Mouse (Mus musculus) CH12.LX (cell line): ENCODE results near the gene Paqr5. TPM values are rescaled to one million over a fixed set of nuclear protein-coding genes. Genes with fewer than 3 reads are reported as not detected.

ENCODE experiments used
- DNase-seq: peaks from one replicate; pipeline ENCODE4 v3.0.0-alpha.2; 2013; ENCODE audit errors: extremely low read depth
- H3K27ac ChIP-seq: 2 replicates; pipeline ENCODE4 v1.5.1; 2012; ENCODE audit warnings: low read depth, mild to moderate bottlenecking, control low read depth, moderate library complexity; ENCODE audit not compliant: insufficient read depth
- H3K27me3 ChIP-seq: replicated peaks from 2 replicates; pipeline ENCODE3; 2012; ENCODE audit warnings: inconsistent platforms
- H3K36me3 ChIP-seq, 2 experiments: replicated peaks in 1 of 2; 2 replicates each; pipeline versions ENCODE3 to v1.6.1; 2012; ENCODE audit warnings: inconsistent platforms in 1 of 2, low read length in 1 of 2, mild to moderate bottlenecking in 1 of 2, mixed read lengths in 1 of 2, moderate library complexity in 1 of 2; ENCODE audit not compliant: control insufficient read depth in 1 of 2, insufficient read depth in 1 of 2
- H3K4me1 ChIP-seq, 2 experiments: 2 replicates each; pipeline ENCODE4 v1.6.1; 2012; ENCODE audit warnings: inconsistent platforms in 1 of 2, moderate library complexity in 1 of 2; ENCODE audit not compliant: insufficient read depth in 2 of 2, control insufficient read depth in 1 of 2
- H3K4me2 ChIP-seq: 2 replicates; pipeline ENCODE4 v1.6.1; 2012; ENCODE audit warnings: low read depth, mild to moderate bottlenecking, control low read depth; ENCODE audit not compliant: poor library complexity, insufficient read depth, severe bottlenecking
- H3K4me3 ChIP-seq, 3 experiments: fragments of 150-350 bp in 1 of 3; sonication (generic) in 1 of 3; replicated peaks in 1 of 3; 2 replicates each; pipeline versions ENCODE3 to v1.5.1; 2011 to 2012; ENCODE audit warnings: low read depth in 2 of 3, low read length in 2 of 3, mild to moderate bottlenecking in 2 of 3, moderate library complexity in 2 of 3, control low read depth in 1 of 3, improper control_type of control experiment in 1 of 3, inconsistent platforms in 1 of 3, mixed read lengths in 1 of 3; ENCODE audit not compliant: poor library complexity in 1 of 3
- H3K79me2 ChIP-seq: replicated peaks from 2 replicates; pipeline ENCODE4 v1.6.1; 2012; ENCODE audit warnings: mild to moderate bottlenecking, moderate library complexity; ENCODE audit not compliant: control insufficient read depth, poor library complexity, insufficient read depth, severe bottlenecking; ENCODE audit errors: extremely low read depth
- H3K9ac ChIP-seq: 2 replicates; pipeline ENCODE4 v1.6.1; 2012; ENCODE audit warnings: low read depth, mild to moderate bottlenecking, control low read depth, moderate library complexity; ENCODE audit not compliant: insufficient read depth
- H3K9me3 ChIP-seq: replicated peaks from 2 replicates; pipeline ENCODE3; 2012; ENCODE audit warnings: low read length, inconsistent platforms, mixed read lengths
- BHLHE40 ChIP-seq: IDR thresholded peaks from 2 replicates; pipeline ENCODE4 v1.6.1; 2011; ENCODE audit warnings: mild to moderate bottlenecking, low read depth, low read length, improper control_type of control experiment
- CHD1 ChIP-seq: IDR thresholded peaks from 2 replicates; pipeline ENCODE4 v1.6.1; 2012; ENCODE audit warnings: low read depth, low read length, improper control_type of control experiment, inconsistent platforms
- CTCF ChIP-seq, 2 experiments: IDR thresholded peaks in 1 of 2; conservative IDR thresholded peaks in 1 of 2; 2 replicates each; pipeline ENCODE4 v1.5.1; 2011 to 2012; ENCODE audit warnings: low read depth in 2 of 2, low read length in 2 of 2, improper control_type of control experiment in 1 of 2, inconsistent platforms in 1 of 2, mild to moderate bottlenecking in 1 of 2, moderate library complexity in 1 of 2
- E2F4 ChIP-seq: IDR thresholded peaks from 2 replicates; pipeline ENCODE4 v1.6.1; 2011; ENCODE audit warnings: low read depth, low read length, improper control_type of control experiment; ENCODE audit not compliant: insufficient replicate concordance
- ELF1 ChIP-seq: IDR thresholded peaks from 2 replicates; pipeline ENCODE4 v1.6.1; 2014; ENCODE audit warnings: low read depth, mild to moderate bottlenecking, inconsistent platforms, low read length, improper control_type of control experiment
- ETS1 ChIP-seq: conservative IDR thresholded peaks from 2 replicates; pipeline ENCODE4 v1.6.1; 2012; ENCODE audit warnings: low read depth, mild to moderate bottlenecking, inconsistent platforms, low read length, improper control_type of control experiment, moderate library complexity
- GABPA ChIP-seq: IDR thresholded peaks from 2 replicates; pipeline ENCODE4 v1.6.1; 2012; ENCODE audit warnings: low read depth, low read length, improper control_type of control experiment, inconsistent platforms; ENCODE audit not compliant: insufficient replicate concordance
- HCFC1 ChIP-seq: IDR thresholded peaks from 2 replicates; pipeline ENCODE4 v1.6.1; 2012; ENCODE audit warnings: low read depth, mild to moderate bottlenecking, inconsistent platforms, low read length, improper control_type of control experiment
- JUN ChIP-seq: IDR thresholded peaks from 2 replicates; pipeline ENCODE4 v1.6.1; 2011; ENCODE audit warnings: low read depth, mild to moderate bottlenecking, low read length, improper control_type of control experiment, moderate library complexity; ENCODE audit not compliant: insufficient read depth
- MAZ ChIP-seq: IDR thresholded peaks from 2 replicates; pipeline ENCODE4 v1.6.1; 2012; ENCODE audit warnings: low read depth, mild to moderate bottlenecking, inconsistent platforms, low read length, improper control_type of control experiment, moderate library complexity
- MYC ChIP-seq: IDR thresholded peaks from 2 replicates; pipeline ENCODE4 v1.6.1; 2011; ENCODE audit warnings: low read depth, mild to moderate bottlenecking, improper control_type of control experiment, low read length
- PAX5 ChIP-seq: IDR thresholded peaks from 2 replicates; pipeline ENCODE4 v1.6.1; 2012; ENCODE audit warnings: low read length, inconsistent platforms, mixed read lengths
- RAD21 ChIP-seq: IDR thresholded peaks from 2 replicates; pipeline ENCODE4 v1.6.1; 2011; ENCODE audit warnings: low read depth, mild to moderate bottlenecking, low read length, improper control_type of control experiment, moderate library complexity
- RCOR1 ChIP-seq: conservative IDR thresholded peaks from 2 replicates; pipeline ENCODE4 v1.6.1; 2012; ENCODE audit warnings: low read depth, mild to moderate bottlenecking, inconsistent platforms, low read length, improper control_type of control experiment
- SIN3A ChIP-seq: IDR thresholded peaks from 2 replicates; pipeline ENCODE4 v1.6.1; 2012; ENCODE audit warnings: low read length, improper control_type of control experiment, inconsistent platforms
- UBTF ChIP-seq: IDR thresholded peaks from 2 replicates; pipeline ENCODE4 v1.6.1; 2012; ENCODE audit warnings: low read depth, mild to moderate bottlenecking, inconsistent platforms, low read length, improper control_type of control experiment, moderate library complexity
- USF1 ChIP-seq: IDR thresholded peaks from 2 replicates; pipeline ENCODE4 v1.6.1; 2014; ENCODE audit warnings: low read depth, mild to moderate bottlenecking, inconsistent platforms, low read length, improper control_type of control experiment
- USF2 ChIP-seq: conservative IDR thresholded peaks from 2 replicates; pipeline ENCODE4 v1.6.1; 2011; ENCODE audit warnings: low read depth, low read length, improper control_type of control experiment
- ZKSCAN1 ChIP-seq: IDR thresholded peaks from 2 replicates; pipeline ENCODE4 v1.6.1; 2012; ENCODE audit warnings: low read depth, inconsistent platforms, low read length, improper control_type of control experiment, borderline replicate concordance
- ZMIZ1 ChIP-seq: IDR thresholded peaks from 2 replicates; pipeline ENCODE4 v1.6.1; 2012; ENCODE audit warnings: low read depth, mild to moderate bottlenecking, inconsistent platforms, low read length, improper control_type of control experiment
- dilution Hi-C: fragments of 300-500 bp; cut with MboI; formaldehyde crosslinking; loops from 2 replicates; pipeline ENCODE4 v1.14.3; 2020; ENCODE audit warnings: low sequenced_read_pairs; ENCODE audit not compliant: extremely low pct_unique_long_range_greater_than_20kb, extremely low pct_ligation_motif_present
- in situ Hi-C: fragments of 300-500 bp; cut with MboI; formaldehyde crosslinking; loops from 3 replicates; pipeline ENCODE4 v1.14.3; 2019; ENCODE audit warnings: low sequenced_read_pairs, low pct_ligation_motif_present, low pct_unique_long_range_greater_than_20kb, mixed read lengths
- polyA plus RNA-seq: library from polyadenylated mRNA; unstranded; fragments of >175 nt; gene quantifications from 2 replicates; pipeline ENCODE4 v1.2.1, GENCODE M21; 2012; ENCODE audit warnings: low read depth; ENCODE audit not compliant: insufficient read length
- total RNA-seq, 2 experiments: library from RNA; depleted of rRNA; stranded (reverse); fragments of 300-350 nt in 1 of 2; fragments of >200 nt in 1 of 2; gene quantifications; 2 replicates each; pipeline ENCODE4 v1.2.3; 2012 to 2014

Gene Paqr5
- total and polyA plus RNA-seq, 3 experiments, result 0.38 to 0.43 (median 0.39) TPM

GRCm38 (mm10) chr9:61959921-61960569, 66.6 kb downstream of the Paqr5 start:
- H3K27ac ChIP-seq, result peak overlapping the region; percentile 70; the same call in 1 of the 2 replicates
- no peaks in the 10 kb centered on the region for H3K79me2 ChIP-seq
- dilution Hi-C loops (no loop called here), in situ Hi-C loops (no loop called here)
- H3K4me2 ChIP-seq, result peak overlapping the region; percentile 16; the same call in 1 of the 2 replicates
- TF ChIP-seq SIN3A (no peak), ETS1 (no peak), ZKSCAN1 (no peak), PAX5 (no peak), CTCF (conservative IDR thresholded peaks at IDR 0.05 in 1 of 2, IDR thresholded peaks at IDR 0.05 in 1 of 2; ENCODE audit: low read depth in 2 of 2, low read length in 2 of 2) (no peak), ELF1 (no peak), MYC (no peak), ZMIZ1 (no peak), UBTF (no peak), USF1 (no peak), CHD1 (no peak), USF2 (no peak), HCFC1 (no peak), RAD21 (no peak), GABPA (no peak), MAZ (no peak), JUN (no peak), BHLHE40 (no peak), RCOR1 (no peak), E2F4 (no peak)
- DNase-seq, result no peak
- H3K27me3 ChIP-seq, result no peaks in the 10 kb centered on the region
- H3K9me3 ChIP-seq, result no peaks in the 10 kb centered on the region
- H3K4me3 ChIP-seq, result no peak overlapping the region
- H3K9ac ChIP-seq, result peak overlapping the region; percentile 0
- peaks cover 0 to 10% of the 10 kb centered on the region in 2 experiments for H3K36me3 ChIP-seq
- H3K4me1 ChIP-seq, result peaks cover 48 to 58% of the 10 kb centered on the region in 2 experiments

- no peaks in the 10 kb centered on the region for H3K27me3 ChIP-seq
- H3K9me3 ChIP-seq, result no peaks in the 10 kb centered on the region
- peaks cover 4 to 42% of the 10 kb centered on the region in 2 experiments for H3K36me3 ChIP-seq
- no peak overlapping the region for H3K4me3 ChIP-seq
- no peak overlapping the region for H3K4me2 ChIP-seq
- dilution Hi-C loops (no loop called here), in situ Hi-C loops (no loop called here)
- no peaks in the 10 kb centered on the region for H3K79me2 ChIP-seq
- H3K4me1 ChIP-seq, result peaks cover 4 to 21% of the 10 kb centered on the region in 2 experiments
- TF ChIP-seq MYC (no peak), ELF1 (no peak)
- H3K9ac ChIP-seq, result no peak overlapping the region
- DNase-seq, result no peak
- H3K27ac ChIP-seq, result no peak overlapping the region
Observed at GRCm38 (mm10) chr9:61954707-61955106, 71.9 kb downstream of the Paqr5 start.
